Mouse (Mus musculus) ES-Bruce4 (cell line): ENCODE measurements around the gene Tril.

ENCODE experiments used
- CTCF ChIP-seq: IDR thresholded peaks from one replicate; pipeline ENCODE4 v1.8.1; 2011; ENCODE audit warnings: low read depth, low read length
- EP300 ChIP-seq: IDR thresholded peaks from 2 replicates; pipeline ENCODE4 v1.6.1; 2011; ENCODE audit warnings: low read depth, low read length; ENCODE audit not compliant: insufficient read depth
- POLR2A ChIP-seq: IDR thresholded peaks from one replicate; pipeline ENCODE4 v1.8.1; 2011; ENCODE audit warnings: low read length; ENCODE audit not compliant: insufficient read depth

DNA sequence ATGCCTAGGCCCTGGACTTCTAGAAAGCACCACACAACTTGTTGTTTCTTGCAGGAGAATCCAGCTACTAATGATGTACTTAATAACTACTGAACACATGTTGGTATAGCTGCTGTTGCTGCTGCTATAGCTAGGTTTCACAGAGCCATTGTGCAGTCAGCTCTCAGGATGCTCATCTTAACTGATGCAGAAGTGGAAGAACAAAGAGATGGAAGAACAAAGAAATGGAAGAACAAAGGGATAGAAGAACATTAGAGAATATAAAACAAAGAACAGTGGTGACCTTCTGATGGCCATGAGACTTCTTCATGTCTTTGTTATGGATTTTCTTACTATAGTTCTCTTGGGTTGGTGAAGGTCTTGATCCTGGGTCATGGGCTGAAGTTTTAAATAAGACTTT, 6.4 kb downstream of the Tril start:
- no peak for TF ChIP-seq CTCF
- no peak for TF ChIP-seq POLR2A
- TF ChIP-seq EP300 = no peak
